Mouse (Mus musculus): ENCODE data around the gene Arl9. TPM values are rescaled to one million over a fixed set of nuclear protein-coding genes. Genes with fewer than 3 reads are reported as not detected.
"Not testable (repeated sequence)": the region's sequence is repeated elsewhere in the genome, so short reads cannot be mapped to it uniquely, and the experiment has no call there.

Arl9 gene
- not detected in 2 replicates for polyA plus RNA-seq (2016; fragmentation: Nextera tagmentation; extraction: Ambion mirVana)

DNA sequence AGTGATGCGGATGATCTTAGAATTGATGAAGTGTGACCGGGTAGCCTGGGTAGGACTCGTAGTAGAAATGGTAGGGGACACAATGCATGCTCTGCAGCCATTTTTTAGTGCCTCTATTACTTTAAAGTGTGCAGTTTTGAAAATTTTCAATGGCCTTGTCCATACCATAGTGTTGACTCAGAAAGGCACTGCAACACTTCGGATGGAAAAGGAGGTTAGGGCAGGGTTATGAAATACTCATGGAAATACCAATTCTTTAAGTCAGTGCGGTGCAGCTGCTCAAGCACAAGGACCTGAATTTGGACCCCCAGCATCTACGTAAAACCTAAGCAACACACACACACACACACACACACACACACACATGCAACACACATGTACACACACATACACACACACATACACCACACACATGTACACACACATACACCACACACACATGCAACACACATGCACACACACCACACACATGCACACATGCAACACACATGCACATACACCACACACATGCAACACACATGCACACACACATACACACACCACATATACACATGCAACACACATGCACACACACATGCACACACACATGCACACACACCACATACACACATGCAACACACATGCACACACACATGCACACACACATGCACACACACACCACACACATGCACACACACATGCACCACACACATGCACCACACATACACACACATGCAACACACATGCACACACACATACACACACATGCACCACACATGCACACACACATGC lies at the start of gene Arl9:
Arl9 (plus strand) TSS at position 5 of the 771 bp plus-strand sequence.
- Histone ChIP-seq H3K27me3 (no peaks in the 10 kb centered on the region), H3K4me3 (replicated peaks) (no peak within 1 kb of the TSS), H3K9me3 (no peaks in the 10 kb centered on the region), H3K4me1 (no peaks in the 10 kb centered on the region), H3K4me2 (no peak within 1 kb of the TSS), H3K36me3 (replicated peaks) (peaks cover 21% of the 10 kb centered on the region), H3K27ac (no peak within 1 kb of the TSS), H3K9ac (no peak within 1 kb of the TSS)
- WGBS = 96% methylated on average over 6 of the region's 6 CpGs
- ATAC-seq (ENCODE audit: low FRiP score) = no peak

DNA sequence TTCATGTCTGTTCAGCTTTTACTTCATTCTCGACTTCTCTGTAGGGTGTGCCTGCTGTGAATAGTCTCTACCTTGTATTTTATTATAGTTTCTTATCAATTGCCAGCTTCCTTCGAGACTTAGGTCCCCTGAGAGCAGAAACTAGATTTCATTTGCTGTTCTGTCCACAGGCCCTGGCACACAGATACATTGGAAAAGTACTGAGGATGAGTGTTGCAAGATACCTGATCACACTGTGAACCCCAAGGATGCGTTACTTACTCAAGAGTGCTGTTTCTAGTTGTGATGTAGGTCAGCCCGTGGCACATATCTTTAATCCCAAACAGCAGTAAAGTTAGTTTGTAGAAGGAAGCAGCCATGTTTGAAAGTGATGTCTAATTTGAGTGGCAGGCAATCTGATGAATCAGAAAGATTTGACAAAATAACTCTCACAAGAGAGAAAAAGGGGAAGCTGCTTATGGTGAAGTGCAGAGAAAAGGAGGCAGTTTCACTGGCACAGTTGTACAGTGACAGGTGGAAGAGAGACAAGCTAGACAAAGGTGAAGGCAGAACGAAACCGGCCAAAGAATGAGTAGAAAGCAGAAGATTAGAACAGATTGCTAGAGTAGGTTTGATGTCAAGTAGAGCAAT lies 49.5 kb upstream of the Arl9 start:
- H3K4me1 ChIP-seq = peaks cover 34% of the 10 kb centered on the region
- H3K27me3 ChIP-seq = no peaks in the 10 kb centered on the region
- H3K9me3 ChIP-seq = no peaks in the 10 kb centered on the region
- no peak overlapping the region for H3K4me3 ChIP-seq (replicated peaks)
- ATAC-seq (ENCODE audit: low FRiP score) = no peak
- 88% methylated on average over 6 of the region's 6 CpGs for WGBS
- H3K4me2 ChIP-seq = no peak overlapping the region
- no peak overlapping the region for H3K9ac ChIP-seq
- no peak overlapping the region for H3K27ac ChIP-seq
- H3K36me3 ChIP-seq (replicated peaks) = peaks cover 31% of the 10 kb centered on the region

DNA sequence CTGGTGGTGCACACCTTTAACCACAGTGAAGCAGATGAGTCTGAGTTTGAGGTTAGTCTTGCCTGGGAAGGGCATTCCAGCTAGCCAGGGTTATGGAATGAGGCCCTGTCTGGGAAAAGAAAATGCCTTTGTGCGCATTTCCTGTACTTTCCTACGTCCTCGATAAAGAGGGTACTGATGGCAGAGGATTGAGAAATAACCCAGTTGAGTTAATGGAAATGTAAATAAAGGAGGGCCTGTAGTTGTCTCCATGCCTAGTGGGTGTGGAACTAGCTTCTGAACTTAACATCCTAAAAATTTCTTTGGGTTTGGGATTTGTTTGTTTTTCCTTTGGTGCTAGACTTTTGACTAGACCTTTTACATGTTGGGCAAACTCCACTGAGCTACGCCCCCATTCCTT lies 48.4 kb upstream of the Arl9 start:
- H3K36me3 ChIP-seq (replicated peaks) = peaks cover 41% of the 10 kb centered on the region

DNA sequence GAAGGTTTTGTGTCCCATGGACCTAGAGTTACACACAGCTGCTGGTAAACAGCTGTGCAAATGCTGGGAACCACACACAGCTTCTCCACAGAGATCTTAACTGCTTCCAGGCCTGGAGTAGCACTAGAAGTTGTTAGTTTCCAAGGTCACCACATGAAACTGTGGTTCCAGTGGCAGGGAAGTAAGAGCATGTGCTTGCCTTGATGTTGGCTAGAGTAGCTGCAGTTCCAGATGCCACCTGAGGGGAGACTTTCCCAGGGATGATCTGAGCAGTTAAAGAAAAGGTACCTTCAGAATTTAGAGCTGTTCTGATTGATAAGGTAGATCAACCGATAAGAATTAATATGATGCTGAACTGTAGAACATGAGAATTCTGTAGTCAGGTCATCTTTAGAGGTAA lies 45.9 kb upstream of the Arl9 start:
- ATAC-seq (ENCODE audit: low FRiP score) = no peak
- Histone ChIP-seq H3K4me3 (replicated peaks) (no peak overlapping the region), H3K27ac (no peak overlapping the region), H3K4me1 (peaks cover 10% of the 10 kb centered on the region), H3K4me2 (no peak overlapping the region), H3K36me3 (replicated peaks) (peaks cover 62% of the 10 kb centered on the region), H3K9ac (no peak overlapping the region), H3K27me3 (no peaks in the 10 kb centered on the region), H3K9me3 (no peaks in the 10 kb centered on the region)
- 95% methylated on average over 1 of the region's 1 CpGs for WGBS

More for the DNA sequence above, 48.4 kb upstream of the Arl9 start:
- H3K9me3 ChIP-seq = no peaks in the 10 kb centered on the region
- peaks cover 23% of the 10 kb centered on the region for H3K4me1 ChIP-seq
- no peak overlapping the region for H3K4me2 ChIP-seq
- no peaks in the 10 kb centered on the region for H3K27me3 ChIP-seq
- H3K9ac ChIP-seq = no peak overlapping the region
- H3K4me3 ChIP-seq (replicated peaks) = no peak overlapping the region
- no peak overlapping the region for H3K27ac ChIP-seq
- no peak for ATAC-seq (ENCODE audit: low FRiP score)
- WGBS = 88% methylated on average over 4 of the region's 4 CpGs

DNA sequence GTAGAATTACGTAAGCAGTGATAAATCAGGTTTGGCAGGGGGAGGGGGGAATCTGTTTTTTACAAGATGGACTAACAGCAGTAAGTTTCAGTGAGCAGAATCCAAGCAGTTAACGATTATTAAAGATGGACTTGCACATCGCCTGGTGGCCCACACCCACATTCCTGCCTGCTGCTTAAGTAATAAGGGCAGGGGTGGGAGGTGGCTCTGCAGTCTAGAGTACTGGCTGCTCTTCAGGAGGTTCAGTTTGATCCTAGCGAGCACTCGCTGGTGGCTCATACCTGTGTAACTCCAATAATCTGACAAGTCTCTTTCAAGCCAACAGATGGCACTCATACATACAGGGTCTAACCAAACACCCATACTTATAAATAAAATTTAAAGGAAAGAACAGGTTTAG lies 44.3 kb upstream of the Arl9 start:
- ATAC-seq (ENCODE audit: low FRiP score) = no peak
- Histone ChIP-seq H3K4me1 (peaks cover under 1% of the 10 kb centered on the region; the same call in 1 of the 2 replicates), H3K27ac (no peak overlapping the region), H3K27me3 (no peaks in the 10 kb centered on the region), H3K9ac (no peak overlapping the region), H3K36me3 (replicated peaks) (peaks cover 76% of the 10 kb centered on the region), H3K9me3 (no peaks in the 10 kb centered on the region), H3K4me3 (replicated peaks) (no peak overlapping the region), H3K4me2 (no peak overlapping the region)
- WGBS = 91% methylated on average over 5 of the region's 5 CpGs

DNA sequence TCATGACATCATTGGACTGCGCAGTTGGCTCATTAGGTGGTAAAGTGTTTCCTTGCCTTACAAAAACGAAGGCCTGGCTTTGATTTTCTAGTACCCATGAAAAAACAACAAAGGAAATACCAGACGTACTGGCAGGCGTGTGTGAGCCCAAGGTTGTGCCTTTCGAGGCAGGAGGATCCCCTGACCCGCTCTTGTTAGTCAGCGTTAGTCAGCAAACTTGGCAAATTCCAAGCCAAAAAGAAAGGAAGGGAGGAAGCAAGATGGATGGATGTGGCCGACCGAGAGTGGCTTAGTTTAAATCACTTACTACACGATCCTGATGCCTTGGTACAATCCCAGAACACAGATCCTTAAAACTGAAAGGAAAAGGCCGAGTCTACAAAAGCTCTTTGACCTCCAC lies 41.3 kb upstream of the Arl9 start:
- no peak for ATAC-seq (ENCODE audit: low FRiP score)
- no peaks in the 10 kb centered on the region for H3K4me1 ChIP-seq
- H3K27me3 ChIP-seq = no peaks in the 10 kb centered on the region
- H3K36me3 ChIP-seq (replicated peaks) = peaks cover 82% of the 10 kb centered on the region
- WGBS = 82% methylated on average over 11 of the region's 11 CpGs
- no peak overlapping the region for H3K4me2 ChIP-seq
- H3K4me3 ChIP-seq (replicated peaks) = no peak overlapping the region
- H3K27ac ChIP-seq = no peak overlapping the region
- no peaks in the 10 kb centered on the region for H3K9me3 ChIP-seq
- no peak overlapping the region for H3K9ac ChIP-seq

DNA sequence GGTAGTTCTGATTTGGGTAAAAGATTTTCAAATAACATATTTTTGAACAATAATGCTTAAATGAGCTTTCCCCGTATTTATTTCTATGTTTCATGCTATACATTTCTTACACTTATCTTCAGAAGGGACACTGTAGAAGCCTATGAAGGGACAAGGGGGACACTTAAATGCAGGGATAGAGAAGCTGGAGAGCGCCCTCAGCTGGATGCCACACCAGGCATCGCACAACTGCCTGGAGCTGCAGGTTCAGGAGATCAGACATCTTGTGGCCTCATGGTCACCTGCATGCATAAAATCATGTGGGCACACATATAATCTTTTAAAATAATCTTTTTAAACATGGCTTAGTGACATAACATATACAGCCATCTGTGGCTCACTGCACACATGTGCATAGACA lies 39.2 kb upstream of the Arl9 start:
- Histone ChIP-seq H3K4me1 (no peaks in the 10 kb centered on the region), H3K36me3 (replicated peaks) (peaks cover 83% of the 10 kb centered on the region)
- ATAC-seq (ENCODE audit: low FRiP score) = no peak

DNA sequence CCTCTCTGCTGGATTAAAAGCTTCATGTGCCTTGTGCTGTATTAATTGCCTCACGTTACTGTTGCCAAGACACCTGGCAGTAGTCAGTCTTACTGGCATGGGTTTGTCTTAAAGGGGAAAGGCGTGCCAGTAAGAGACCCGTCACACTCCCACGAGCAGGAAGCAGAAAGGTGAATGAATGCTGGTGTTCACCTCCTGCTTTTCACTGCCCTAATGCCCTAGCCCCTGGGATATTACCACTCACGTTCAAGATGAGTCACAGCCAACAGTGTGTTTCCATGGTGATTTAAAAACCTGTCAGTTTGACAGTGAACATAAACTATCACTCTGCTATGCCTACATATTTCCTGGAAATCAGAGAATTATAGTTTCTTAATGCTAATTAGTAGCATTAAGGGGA lies 34.6 kb upstream of the Arl9 start:
- H3K4me1 ChIP-seq = peaks cover 7% of the 10 kb centered on the region
- peaks cover 55% of the 10 kb centered on the region for H3K36me3 ChIP-seq (replicated peaks)
- H3K4me2 ChIP-seq = no peak overlapping the region
- 88% methylated on average over 5 of the region's 5 CpGs for WGBS
- no peak overlapping the region for H3K27ac ChIP-seq
- no peak overlapping the region for H3K4me3 ChIP-seq (replicated peaks)
- no peaks in the 10 kb centered on the region for H3K9me3 ChIP-seq
- no peak overlapping the region for H3K9ac ChIP-seq
- ATAC-seq (ENCODE audit: low FRiP score) = no peak
- no peaks in the 10 kb centered on the region for H3K27me3 ChIP-seq

More for the DNA sequence above, 39.2 kb upstream of the Arl9 start:
- no peak overlapping the region for H3K27ac ChIP-seq
- H3K9ac ChIP-seq = no peak overlapping the region
- no peaks in the 10 kb centered on the region for H3K9me3 ChIP-seq
- H3K4me3 ChIP-seq (replicated peaks) = no peak overlapping the region
- H3K27me3 ChIP-seq = no peaks in the 10 kb centered on the region
- H3K4me2 ChIP-seq = no peak overlapping the region
- WGBS = 89% methylated on average over 3 of the region's 3 CpGs

DNA sequence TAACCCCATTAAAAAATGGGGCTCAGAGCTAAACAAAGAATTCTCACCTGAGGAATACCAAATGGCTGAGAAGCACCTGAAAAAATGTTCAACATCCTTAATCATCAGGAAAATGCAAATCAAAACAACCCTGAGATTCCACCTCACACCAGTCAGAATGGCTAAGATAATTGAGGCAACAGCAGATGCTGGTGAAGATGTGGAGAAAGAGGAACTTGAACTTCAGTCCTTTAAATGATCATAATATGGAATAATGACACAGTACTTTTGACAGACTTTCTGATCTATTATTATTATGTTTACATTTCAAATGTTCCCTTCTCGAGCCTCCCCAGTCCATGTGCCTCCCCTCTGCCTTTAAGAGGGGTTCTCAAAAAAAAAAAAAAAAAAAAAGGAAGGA lies 32.7 kb upstream of the Arl9 start:
- not testable (repeated sequence) for H3K9ac ChIP-seq; H3K27ac ChIP-seq; H3K4me2 ChIP-seq; H3K27me3 ChIP-seq; ATAC-seq (ENCODE audit: low FRiP score); H3K4me3 ChIP-seq (replicated peaks); H3K9me3 ChIP-seq
- Histone ChIP-seq H3K4me1 (peaks cover 14% of the 10 kb centered on the region), H3K36me3 (replicated peaks) (peaks cover 41% of the 10 kb centered on the region)
- 93% methylated on average over 1 of the region's 1 CpGs for WGBS

DNA sequence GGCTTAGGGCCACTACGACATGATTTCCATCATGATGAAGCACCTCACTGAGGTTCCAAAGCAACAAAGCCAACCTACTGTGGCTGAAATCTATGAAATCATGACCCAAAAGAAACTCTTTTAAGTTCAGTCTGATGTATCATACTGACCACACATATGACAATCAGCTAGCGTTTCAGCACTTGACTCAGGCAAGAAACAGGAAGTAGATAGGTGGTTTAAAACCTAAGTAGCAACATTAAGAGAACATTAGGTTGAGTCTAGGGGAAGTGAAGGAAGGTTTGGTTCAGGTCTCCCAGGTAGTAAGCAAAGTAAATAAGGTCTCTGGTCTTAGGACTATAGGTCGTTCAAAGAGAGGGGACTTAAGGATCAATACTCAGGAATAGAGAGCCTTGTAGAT lies 30.4 kb upstream of the Arl9 start:
- no peak overlapping the region for H3K27ac ChIP-seq
- no peak for ATAC-seq (ENCODE audit: low FRiP score)
- H3K27me3 ChIP-seq = no peaks in the 10 kb centered on the region
- peaks cover 14% of the 10 kb centered on the region for H3K4me1 ChIP-seq
- H3K36me3 ChIP-seq (replicated peaks) = peaks cover 40% of the 10 kb centered on the region
- peak overlapping the region; percentile 89 for H3K4me3 ChIP-seq (replicated peaks)
- H3K9ac ChIP-seq = 0 out of 2 replicates have a peak overlapping the region, but pooled peaks have one; percentile 72
- H3K9me3 ChIP-seq = no peaks in the 10 kb centered on the region
- H3K4me2 ChIP-seq = peak overlapping the region; percentile 88
- WGBS = 63% methylated on average over 3 of the region's 3 CpGs

DNA sequence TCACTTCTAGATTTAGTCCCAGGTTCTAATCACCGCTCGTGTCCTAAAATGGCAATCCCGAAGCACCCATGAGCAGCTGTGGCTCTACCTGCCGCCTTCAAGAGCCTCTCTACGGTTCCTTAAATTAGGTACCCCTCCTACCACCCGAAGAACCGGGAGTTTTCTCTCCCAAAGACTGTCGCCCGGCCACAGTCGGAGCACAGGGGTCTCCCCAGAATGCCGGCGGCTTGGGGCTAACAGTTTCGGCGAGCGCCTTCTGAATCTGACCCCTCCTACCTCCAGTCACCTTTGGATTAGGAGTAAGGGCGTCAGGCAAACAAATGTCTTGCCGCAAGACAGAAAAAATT lies 29.7 kb upstream of the Arl9 start:
- peak overlapping the region; percentile 72 for H3K9ac ChIP-seq
- peak overlapping the region; percentile 88 for H3K4me2 ChIP-seq
- 0 out of 2 replicates have a peak overlapping the region, but pooled peaks have one; percentile 14 for H3K27ac ChIP-seq
- H3K4me3 ChIP-seq (replicated peaks) = peak overlapping the region; percentile 89
- no peaks in the 10 kb centered on the region for H3K27me3 ChIP-seq
- peaks cover 39% of the 10 kb centered on the region for H3K36me3 ChIP-seq (replicated peaks)
- H3K4me1 ChIP-seq = peaks cover 14% of the 10 kb centered on the region
- H3K9me3 ChIP-seq = no peaks in the 10 kb centered on the region
- WGBS = 3% methylated on average over 17 of the region's 17 CpGs
- peak; percentile 62; the same call in 1 of the 2 replicates for ATAC-seq (ENCODE audit: low FRiP score)

DNA sequence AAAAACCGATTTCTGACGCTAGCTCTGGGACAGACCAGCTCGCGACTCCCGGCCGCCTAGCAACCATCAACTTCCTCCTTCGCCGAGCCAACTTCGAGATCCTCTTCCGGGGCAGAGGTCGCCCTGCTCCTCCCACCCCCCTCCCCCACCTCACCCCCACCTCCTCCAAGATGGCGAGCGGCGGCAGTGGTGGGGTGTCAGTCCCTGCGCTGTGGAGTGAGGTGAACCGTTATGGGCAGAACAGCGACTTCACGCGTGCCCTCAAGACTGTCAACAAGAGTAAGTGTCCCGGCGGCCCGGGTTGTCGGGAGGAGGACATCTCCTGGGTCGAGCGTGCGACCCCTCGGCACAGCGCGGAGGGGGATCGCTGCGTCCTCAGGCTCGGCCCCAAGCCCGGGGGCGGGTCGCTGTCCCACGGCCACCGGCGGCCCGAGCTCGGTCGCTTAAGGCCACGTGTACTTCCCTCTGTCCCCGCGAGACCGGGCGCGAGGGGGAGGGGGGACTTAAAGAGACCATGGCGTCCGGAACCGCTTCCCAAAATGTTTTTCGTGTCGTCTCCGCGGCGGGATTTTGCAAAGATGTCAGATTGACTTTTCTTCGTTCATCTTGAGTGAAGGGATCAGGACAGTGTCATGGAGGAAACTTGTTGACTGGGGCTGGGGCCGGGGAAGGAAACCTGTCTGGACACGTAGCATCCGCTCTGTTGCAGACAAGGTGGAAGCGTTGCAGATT lies 29.1 kb upstream of the Arl9 start, which contains the start of gene Srp72:
Srp72 (plus strand) TSS at position 130 of the 732 bp plus-strand sequence.
- peak; percentile 94 for ATAC-seq (ENCODE audit: low FRiP score)
- H3K4me2 ChIP-seq = peak within 1 kb of the TSS; percentile 88
- peak within 1 kb of the TSS; percentile 80 for H3K9ac ChIP-seq
- under 1% methylated on average over 59 of the region's 60 CpGs for WGBS
- H3K36me3 ChIP-seq (replicated peaks) = peaks cover 39% of the 10 kb centered on the region
- peak within 1 kb of the TSS; percentile 86 for H3K27ac ChIP-seq
- no peaks in the 10 kb centered on the region for H3K27me3 ChIP-seq
- peaks cover 14% of the 10 kb centered on the region for H3K4me1 ChIP-seq
- no peaks in the 10 kb centered on the region for H3K9me3 ChIP-seq
- peak within 1 kb of the TSS; percentile 89 for H3K4me3 ChIP-seq (replicated peaks)

Measured in forebrain, embryonic 12.5 days (tissue).